Mouse (Mus musculus) kidney, postnatal 0 days (tissue): Measurements from ENCODE around the gene Pknox2. TPM values are rescaled to one million over a fixed set of nuclear protein-coding genes. Genes with fewer than 3 reads are reported as not detected.

Experiments
- ATAC-seq: fragments of 200-750 bp; cut with Nextera tagmentation; replicated peaks from 2 replicates; pipeline ENCODE4 v1.8.0; 2017; ENCODE audit warnings: low read depth, moderate number of reproducible peaks, moderate TSS enrichment, moderate library complexity; ENCODE audit not compliant: low FRiP score
- DNase-seq: peaks from one replicate; pipeline ENCODE4 v3.0.0-alpha.2; 2016; ENCODE audit warnings: low spot score
- H3K27ac ChIP-seq: fragments of 300-500 bp; sonication (generic); 2 replicates; pipeline ENCODE4 v1.5.1; 2014; ENCODE audit warnings: mild to moderate bottlenecking
- H3K27me3 ChIP-seq: fragments of 300-500 bp; sonication (generic); 2 replicates; pipeline ENCODE4 v1.6.1; 2014; ENCODE audit warnings: low read length, mixed read lengths; ENCODE audit not compliant: insufficient read depth
- H3K36me3 ChIP-seq: fragments of 300-500 bp; sonication (generic); 2 replicates; pipeline ENCODE4 v1.6.1; 2014; ENCODE audit warnings: low read length, mixed read lengths; ENCODE audit not compliant: insufficient read depth
- H3K4me1 ChIP-seq: fragments of 300-500 bp; sonication (generic); replicated peaks from 2 replicates; pipeline ENCODE4 v1.6.1; 2014; ENCODE audit warnings: antibody characterized with exemption, low read length, mixed read lengths; ENCODE audit not compliant: insufficient read depth
- H3K4me2 ChIP-seq: fragments of 300-500 bp; sonication (generic); 2 replicates; pipeline ENCODE4 v1.6.1; 2014; ENCODE audit warnings: mild to moderate bottlenecking, low read length, moderate library complexity, mixed read lengths
- H3K4me3 ChIP-seq: fragments of 300-500 bp; sonication (generic); replicated peaks from 2 replicates; pipeline ENCODE4 v1.5.1; 2014; ENCODE audit warnings: low read depth, low read length
- H3K9ac ChIP-seq: fragments of 300-500 bp; sonication (generic); 2 replicates; pipeline ENCODE4 v1.6.1; 2014; ENCODE audit warnings: low read depth, low read length
- H3K9me3 ChIP-seq: fragments of 300-500 bp; sonication (generic); replicated peaks from 2 replicates; pipeline ENCODE4 v1.6.1; 2016; ENCODE audit warnings: low read length, inconsistent platforms, mixed read lengths
- CTCF ChIP-seq: IDR thresholded peaks from 2 replicates; pipeline ENCODE4 v1.5.1; 2016; ENCODE audit warnings: antibody characterized with exemption, low read depth, mild to moderate bottlenecking, moderate library complexity
- WGBS: fragments of 180-500 bp; shearing (Covaris S2); extraction: QIAGEN DNeasy Blood & Tissue Kit; methylation state at CpG from one replicate; pipeline ENCODE4 v1.1.7; 2014; 5-methylcytosine and 5-hydroxymethylcytosine counted together
- polyA plus RNA-seq: library from polyadenylated mRNA; unstranded; fragments of >200 nt; fragmentation: Nextera tagmentation; extraction: Ambion mirVana; gene quantifications from 2 replicates; pipeline ENCODE4 v1.2.1, GENCODE M21; 2015

Pknox2 gene
- polyA plus RNA-seq, 1 experiment from 2014 or later = 6.0 TPM

DNA sequence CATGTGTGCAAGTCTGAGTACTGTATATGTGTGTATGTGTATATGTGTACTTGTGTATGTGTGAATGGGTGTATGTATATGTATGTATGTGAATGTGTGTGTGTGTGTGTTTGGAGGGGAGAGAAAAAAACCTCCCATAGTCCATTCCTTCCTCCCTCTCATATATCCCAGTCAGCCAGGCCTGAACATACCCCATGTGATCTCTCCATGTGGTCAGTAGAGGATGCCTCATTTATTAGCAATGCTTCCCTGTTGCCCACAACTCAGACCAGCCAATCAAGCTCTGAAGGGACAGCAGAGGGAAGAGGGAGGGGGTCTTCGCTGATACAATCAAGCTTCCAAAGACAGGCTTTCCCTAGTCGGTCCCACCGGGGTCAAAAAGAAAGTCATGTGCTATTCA is 47.6 kb downstream of the Pknox2 start:
- ATAC-seq = peak; percentile 19; the same call in 1 of the 2 replicates
- DNase-seq = no peak
- H3K27ac ChIP-seq = no peak overlapping the region
- H3K4me2 ChIP-seq = no peak overlapping the region
- H3K9ac ChIP-seq = no peak overlapping the region
- no peak for TF ChIP-seq CTCF
- 63% methylated on average over 3 of the region's 3 CpGs for WGBS
- no peaks in the 10 kb centered on the region for H3K9me3 ChIP-seq
- peaks cover 16% of the 10 kb centered on the region for H3K4me1 ChIP-seq
- H3K4me3 ChIP-seq = no peak overlapping the region
- H3K36me3 ChIP-seq = no peaks in the 10 kb centered on the region
- H3K27me3 ChIP-seq = no peaks in the 10 kb centered on the region

DNA sequence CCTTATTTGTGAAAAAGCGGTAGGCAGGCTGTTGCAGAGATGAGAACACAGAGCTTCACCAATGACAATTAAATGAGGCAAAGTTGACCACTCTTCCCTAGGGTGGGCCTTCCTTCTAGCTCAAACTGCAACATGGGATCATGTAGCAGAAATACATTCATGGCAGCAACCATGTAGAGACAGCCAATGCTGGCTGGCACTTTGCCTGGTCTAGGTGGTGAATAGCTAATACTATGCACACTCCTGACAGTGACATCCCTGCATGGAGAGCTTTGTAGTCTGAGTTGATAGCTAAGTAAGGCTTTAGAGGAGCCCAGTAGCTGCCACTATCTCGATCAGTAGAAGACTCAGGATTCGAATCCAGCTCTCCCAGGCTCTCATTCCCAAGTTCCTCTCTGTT is 48.6 kb downstream of the Pknox2 start:
- H3K9ac ChIP-seq = no peak overlapping the region
- no peaks in the 10 kb centered on the region for H3K36me3 ChIP-seq
- H3K27me3 ChIP-seq = no peaks in the 10 kb centered on the region
- TF ChIP-seq CTCF = no peak
- H3K27ac ChIP-seq = no peak overlapping the region
- ATAC-seq = no peak
- H3K4me2 ChIP-seq = no peak overlapping the region
- peaks cover 16% of the 10 kb centered on the region for H3K4me1 ChIP-seq
- no peaks in the 10 kb centered on the region for H3K9me3 ChIP-seq
- no peak for DNase-seq
- H3K4me3 ChIP-seq = no peak overlapping the region
- 90% methylated on average over 3 of the region's 3 CpGs for WGBS

DNA sequence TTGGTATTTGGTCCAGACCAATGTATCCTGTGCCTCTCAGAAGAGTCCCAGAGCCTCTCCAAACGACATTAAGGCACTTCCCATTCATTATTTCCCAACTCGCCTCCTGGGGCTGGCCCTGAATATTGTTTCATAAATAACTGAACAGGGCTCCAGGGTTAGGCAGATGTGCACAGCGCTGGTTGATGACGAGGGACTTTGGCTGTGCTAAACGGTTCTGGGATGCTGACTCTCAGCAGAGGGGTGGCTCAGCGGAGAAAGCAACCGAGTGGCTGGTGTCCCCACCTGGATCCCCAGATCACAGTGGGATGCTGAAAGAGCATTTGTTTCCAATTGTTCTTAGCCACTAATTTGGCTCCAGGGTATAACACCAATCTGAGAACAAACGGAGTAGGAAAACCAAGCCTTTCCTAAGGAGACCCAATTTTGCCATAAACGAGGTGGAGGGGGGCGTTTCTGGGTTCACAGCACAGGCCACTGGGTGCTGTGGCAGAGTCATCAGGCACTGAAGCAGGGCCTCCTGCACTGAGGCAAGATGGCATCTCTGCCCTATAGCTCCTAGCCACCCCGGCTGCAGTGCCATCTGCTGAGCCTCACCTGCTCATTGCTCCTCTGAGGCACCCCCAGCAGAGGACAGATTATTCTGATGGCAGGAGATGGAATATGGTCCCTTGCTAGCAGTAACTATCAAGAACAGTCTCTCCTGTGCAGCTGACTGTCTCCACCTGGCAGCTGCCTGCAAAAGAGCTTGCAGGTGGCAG is 52.8 kb downstream of the Pknox2 start:
- Histone ChIP-seq H3K27me3 (no peaks in the 10 kb centered on the region), H3K4me3 (no peak overlapping the region), H3K4me2 (no peak overlapping the region), H3K27ac (no peak overlapping the region), H3K9me3 (no peaks in the 10 kb centered on the region), H3K36me3 (no peaks in the 10 kb centered on the region), H3K9ac (no peak overlapping the region), H3K4me1 (peaks cover 8% of the 10 kb centered on the region)
- no peak for TF ChIP-seq CTCF
- ATAC-seq (no peak), DNase-seq (no peak)
- WGBS = 58% methylated on average over 11 of the region's 11 CpGs

DNA sequence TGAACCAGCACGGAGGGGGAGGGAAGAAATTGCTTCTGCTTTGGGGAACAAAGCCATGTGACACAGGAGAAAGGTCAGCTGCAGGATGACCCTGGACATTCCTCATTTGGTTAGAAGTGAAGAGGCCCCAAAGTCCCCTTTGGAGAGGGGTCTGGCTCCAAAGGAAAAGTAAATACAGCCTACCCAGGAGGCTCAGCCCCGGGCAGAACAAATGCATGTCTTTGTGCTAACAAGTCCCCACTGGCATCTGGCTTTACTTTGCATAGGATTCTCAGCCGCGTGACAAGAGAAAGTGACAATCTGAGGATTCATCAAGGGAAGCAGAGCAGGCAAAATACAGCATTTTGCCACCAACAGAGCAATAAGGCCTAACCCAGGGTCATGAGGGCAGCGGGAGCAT is 54.1 kb downstream of the Pknox2 start:
- ATAC-seq (no peak), DNase-seq (peak; percentile 50)
- Histone ChIP-seq H3K9me3 (no peaks in the 10 kb centered on the region), H3K36me3 (no peaks in the 10 kb centered on the region), H3K4me2 (no peak overlapping the region), H3K9ac (no peak overlapping the region), H3K4me3 (no peak overlapping the region), H3K27ac (peak overlapping the region; percentile 42; the same call in 1 of the 2 replicates), H3K27me3 (no peaks in the 10 kb centered on the region), H3K4me1 (peaks cover 8% of the 10 kb centered on the region)
- no peak for TF ChIP-seq CTCF
- 25% methylated on average over 5 of the region's 5 CpGs for WGBS

DNA sequence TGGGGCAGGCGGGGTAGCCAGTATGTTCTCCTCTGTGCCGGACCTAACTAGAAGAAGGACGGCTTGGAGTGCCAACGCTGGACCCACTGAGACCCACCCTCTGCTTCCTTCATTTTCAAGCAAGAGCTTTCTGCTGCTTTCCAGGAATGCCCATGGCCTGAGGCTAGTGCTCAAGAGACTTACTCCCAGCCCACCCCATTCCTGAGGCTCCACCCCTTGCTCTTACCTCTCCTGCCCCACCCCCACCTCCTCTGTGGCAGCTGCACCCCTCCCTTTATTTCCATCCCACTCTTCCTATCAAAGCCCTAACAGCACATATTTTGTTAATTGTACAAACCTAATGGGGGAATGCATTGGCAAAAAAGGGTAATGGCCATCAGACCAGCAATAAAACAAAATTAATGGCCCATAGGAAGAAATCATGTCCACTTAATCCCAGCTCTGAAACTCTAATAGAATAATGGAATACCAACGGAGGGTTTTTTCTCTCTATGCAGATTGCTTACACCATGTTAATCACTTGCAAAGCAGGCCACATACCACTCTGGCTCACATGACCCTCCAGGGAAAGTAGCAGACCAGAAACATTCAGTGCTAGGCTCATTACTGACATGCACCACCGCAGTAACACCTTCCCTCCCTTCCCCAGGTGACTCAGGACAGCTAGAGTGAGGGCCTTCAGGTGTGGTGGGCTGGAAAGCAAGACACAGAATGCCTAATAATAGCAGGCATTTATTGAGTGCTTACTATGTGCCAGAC is 57.1 kb downstream of the Pknox2 start:
- peak; percentile 92 for ATAC-seq
- Histone ChIP-seq H3K4me2 (no peak overlapping the region), H3K4me3 (no peak overlapping the region), H3K36me3 (no peaks in the 10 kb centered on the region), H3K27ac (no peak overlapping the region), H3K9me3 (no peaks in the 10 kb centered on the region), H3K9ac (no peak overlapping the region), H3K4me1 (no peaks in the 10 kb centered on the region; the same call in 1 of the 2 replicates), H3K27me3 (no peaks in the 10 kb centered on the region)
- 34% methylated on average over 6 of the region's 6 CpGs for WGBS
- no peak for TF ChIP-seq CTCF
- DNase-seq = peak; percentile 76

DNA sequence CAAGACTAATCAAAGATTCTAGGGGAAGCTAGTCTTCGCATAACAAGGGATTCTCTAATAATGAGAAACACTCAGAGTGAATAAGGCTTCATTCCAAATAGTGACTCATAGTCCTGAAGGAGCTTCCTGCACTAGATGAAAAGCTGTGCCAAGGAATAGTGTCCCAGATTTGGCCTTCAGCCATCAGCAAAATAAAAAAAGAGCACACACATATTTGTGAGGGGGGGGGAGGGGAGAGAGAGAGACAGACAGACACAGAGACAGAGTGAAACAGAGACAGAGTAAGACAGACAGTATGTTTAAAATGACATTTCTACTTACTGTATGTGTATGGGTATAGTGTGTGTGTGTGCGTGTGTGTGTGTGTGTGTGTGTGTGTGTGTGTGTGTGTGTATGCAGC is 61.8 kb downstream of the Pknox2 start:
- Histone ChIP-seq H3K9me3 (no peaks in the 10 kb centered on the region), H3K27me3 (no peaks in the 10 kb centered on the region), H3K4me2 (no peak overlapping the region), H3K9ac (no peak overlapping the region), H3K27ac (no peak overlapping the region), H3K36me3 (no peaks in the 10 kb centered on the region), H3K4me1 (no peaks in the 10 kb centered on the region), H3K4me3 (no peak overlapping the region)
- ATAC-seq = no peak
- DNase-seq = peak; percentile 76
- no peak for TF ChIP-seq CTCF
- WGBS = 66% methylated on average over 2 of the region's 2 CpGs
